Mouse (Mus musculus) forebrain, embryonic 11.5 days (tissue): ENCODE measurements around the gene Zrsr1. TPM values are rescaled to one million over a fixed set of nuclear protein-coding genes. Genes with fewer than 3 reads are reported as not detected.

ENCODE experiments used
- ATAC-seq: fragments of 200-750 bp; cut with Nextera tagmentation; replicated peaks from 2 replicates; pipeline ENCODE4 v1.8.0; 2017; ENCODE audit warnings: moderate TSS enrichment; ENCODE audit not compliant: low FRiP score
- DNase-seq: peaks from one replicate; pipeline ENCODE4 v3.0.0-alpha.2; 2017; ENCODE audit warnings: low spot score
- H3K27ac ChIP-seq: fragments of 300-500 bp; sonication (generic); 2 replicates; pipeline ENCODE4 v1.5.1; 2014; ENCODE audit warnings: low read depth, low read length
- H3K27me3 ChIP-seq: fragments of 300-500 bp; sonication (generic); 2 replicates; pipeline ENCODE4 v1.6.1; 2014; ENCODE audit warnings: mild to moderate bottlenecking, low read length, mixed read lengths; ENCODE audit not compliant: control insufficient read depth, insufficient read depth
- H3K36me3 ChIP-seq: fragments of 300-500 bp; sonication (generic); 2 replicates; pipeline ENCODE4 v1.6.1; 2014; ENCODE audit warnings: mild to moderate bottlenecking, low read length, moderate library complexity, mixed read lengths; ENCODE audit not compliant: control insufficient read depth, insufficient read depth
- H3K4me1 ChIP-seq: fragments of 300-500 bp; sonication (generic); replicated peaks from 2 replicates; pipeline ENCODE4 v1.6.1; 2014; ENCODE audit warnings: low read length, mixed read lengths; ENCODE audit not compliant: control insufficient read depth, insufficient read depth
- H3K4me2 ChIP-seq: fragments of 300-500 bp; sonication (generic); 2 replicates; pipeline ENCODE4 v1.6.1; 2014; ENCODE audit warnings: low read depth, mild to moderate bottlenecking, low read length, moderate library complexity, mixed read lengths; ENCODE audit not compliant: severe bottlenecking
- H3K4me3 ChIP-seq: fragments of 300-500 bp; sonication (generic); 2 replicates; pipeline ENCODE4 v1.5.1; 2014; ENCODE audit warnings: low read depth, low read length
- H3K9ac ChIP-seq: fragments of 300-500 bp; sonication (generic); 2 replicates; pipeline ENCODE4 v1.6.1; 2014; ENCODE audit warnings: low read length
- H3K9me3 ChIP-seq: fragments of 300-500 bp; sonication (generic); 2 replicates; pipeline ENCODE4 v1.6.1; 2016; ENCODE audit warnings: low read length, mixed read lengths; ENCODE audit not compliant: control insufficient read depth
- WGBS: fragments of 180-500 bp; shearing (Covaris S2); extraction: QIAGEN DNeasy Blood & Tissue Kit; methylation state at CpG from one replicate; pipeline ENCODE4 v1.1.7; 2014; 5-methylcytosine and 5-hydroxymethylcytosine counted together
- polyA plus RNA-seq: library from polyadenylated mRNA; unstranded; fragments of >200 nt; fragmentation: Nextera tagmentation; extraction: Ambion mirVana; gene quantifications from 2 replicates; pipeline ENCODE4 v1.2.1, GENCODE M21; 2014

Gene Zrsr1
- polyA plus RNA-seq, 1 experiment from 2014 or later, result 3.7 TPM

DNA sequence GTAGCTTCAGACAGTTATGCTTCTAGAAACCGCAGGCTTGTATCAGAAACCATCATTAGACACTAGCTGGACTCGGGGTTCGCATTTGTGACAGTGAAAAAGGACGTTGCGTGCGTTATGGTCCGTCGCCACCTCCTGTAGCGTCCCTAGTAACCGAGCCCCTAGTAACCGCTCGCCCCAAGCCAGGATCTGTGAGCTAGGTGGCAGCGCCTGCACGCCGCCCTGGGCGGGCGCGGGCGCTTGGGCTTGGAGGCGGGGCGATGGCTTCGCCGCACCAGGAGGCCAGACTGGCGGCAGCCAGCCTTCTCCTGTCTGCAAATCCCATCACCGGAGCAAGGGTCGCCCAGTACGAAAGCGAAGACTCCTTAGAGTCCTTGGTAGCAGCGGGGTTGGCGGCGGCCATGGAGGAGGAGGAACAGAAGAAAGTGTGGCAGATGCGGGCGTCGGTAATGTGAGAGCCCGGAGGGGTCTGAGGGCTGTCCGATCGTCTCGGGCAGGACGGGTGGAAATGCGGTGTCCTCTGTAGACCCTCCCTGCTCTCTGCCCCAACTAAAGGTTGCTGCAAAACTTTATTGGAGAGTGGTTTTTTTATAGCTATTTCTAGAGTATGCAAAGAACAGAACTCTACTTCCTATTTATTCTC lies 36.5 kb downstream of the Zrsr1 start:
- Histone ChIP-seq H3K9me3 (no peaks in the 10 kb centered on the region), H3K4me1 (0 out of 2 replicates have a peak, but pooled peaks cover 3% of the 10 kb centered on the region), H3K4me3 (peak overlapping the region; percentile 50), H3K4me2 (peak overlapping the region; percentile 48), H3K36me3 (peaks cover 4% of the 10 kb centered on the region; the same call in 1 of the 2 replicates), H3K27ac (peak overlapping the region; percentile 83), H3K9ac (peak overlapping the region; percentile 70), H3K27me3 (no peaks in the 10 kb centered on the region)
- WGBS, result under 1% methylated on average over 40 of the region's 40 CpGs
- ATAC-seq (peak; percentile 97), DNase-seq (peak; percentile 91)

DNA sequence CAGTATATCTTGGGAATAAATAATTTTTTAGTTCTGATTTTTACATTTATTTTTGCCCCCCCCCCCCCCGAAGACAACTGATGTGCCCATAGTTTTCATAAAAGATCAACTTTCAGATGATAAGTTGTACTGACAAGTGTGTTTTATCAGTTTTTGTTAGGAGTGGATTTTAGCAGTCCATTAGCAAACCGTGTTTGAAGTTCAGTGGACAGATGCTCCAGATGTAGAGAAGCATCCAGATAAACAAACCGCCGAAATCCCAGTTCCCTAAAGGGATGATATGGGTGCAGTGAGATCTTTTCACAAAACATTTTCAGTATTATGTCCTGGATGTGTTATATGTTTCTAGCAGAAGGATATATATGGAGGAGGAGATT lies 37.0 kb downstream of the Zrsr1 start:
- Histone ChIP-seq H3K27ac (no peak overlapping the region), H3K4me2 (peak overlapping the region; percentile 48), H3K4me1 (0 out of 2 replicates have a peak, but pooled peaks cover 3% of the 10 kb centered on the region), H3K27me3 (no peaks in the 10 kb centered on the region), H3K36me3 (peaks cover 4% of the 10 kb centered on the region; the same call in 1 of the 2 replicates), H3K4me3 (peak overlapping the region; percentile 50), H3K9me3 (no peaks in the 10 kb centered on the region), H3K9ac (peak overlapping the region; percentile 70)
- DNase-seq (no peak), ATAC-seq (no peak)
- 47% methylated on average over 4 of the region's 4 CpGs for WGBS

- DNase-seq, result no peak
- ATAC-seq, result no peak
- H3K27ac ChIP-seq, result no peak overlapping the region
- WGBS, result 80% methylated on average over 1 of the region's 1 CpGs
- no peaks in the 10 kb centered on the region for H3K36me3 ChIP-seq
- H3K9ac ChIP-seq, result no peak overlapping the region
- no peak overlapping the region for H3K4me2 ChIP-seq
- no peaks in the 10 kb centered on the region for H3K4me1 ChIP-seq
- no peak overlapping the region for H3K4me3 ChIP-seq
- no peaks in the 10 kb centered on the region for H3K27me3 ChIP-seq
- H3K9me3 ChIP-seq, result no peaks in the 10 kb centered on the region
These were observed 41.3 kb downstream of the Zrsr1 start for GRCm38 (mm10) chr11:23013096-23013495.

GRCm38 (mm10) chr11:23013580-23014294 lies 41.9 kb downstream of the Zrsr1 start:
- DNase-seq (no peak), ATAC-seq (no peak)
- Histone ChIP-seq H3K4me3 (no peak overlapping the region), H3K9me3 (no peaks in the 10 kb centered on the region), H3K9ac (no peak overlapping the region), H3K4me1 (no peaks in the 10 kb centered on the region), H3K36me3 (no peaks in the 10 kb centered on the region), H3K27ac (no peak overlapping the region), H3K27me3 (no peaks in the 10 kb centered on the region), H3K4me2 (no peak overlapping the region)
- 88% methylated on average over 4 of the region's 4 CpGs for WGBS

- no peak for DNase-seq
- ATAC-seq, result no peak
- H3K36me3 ChIP-seq, result no peaks in the 10 kb centered on the region
- H3K4me3 ChIP-seq, result no peak overlapping the region
- 76% methylated on average over 6 of the region's 6 CpGs for WGBS
- no peak overlapping the region for H3K27ac ChIP-seq
- no peak overlapping the region for H3K4me2 ChIP-seq
- no peaks in the 10 kb centered on the region for H3K27me3 ChIP-seq
- H3K9me3 ChIP-seq, result no peaks in the 10 kb centered on the region
- H3K9ac ChIP-seq, result no peak overlapping the region
- H3K4me1 ChIP-seq, result no peaks in the 10 kb centered on the region
These were observed 43.2 kb downstream of the Zrsr1 start for GRCm38 (mm10) chr11:23014996-23015395.

DNA sequence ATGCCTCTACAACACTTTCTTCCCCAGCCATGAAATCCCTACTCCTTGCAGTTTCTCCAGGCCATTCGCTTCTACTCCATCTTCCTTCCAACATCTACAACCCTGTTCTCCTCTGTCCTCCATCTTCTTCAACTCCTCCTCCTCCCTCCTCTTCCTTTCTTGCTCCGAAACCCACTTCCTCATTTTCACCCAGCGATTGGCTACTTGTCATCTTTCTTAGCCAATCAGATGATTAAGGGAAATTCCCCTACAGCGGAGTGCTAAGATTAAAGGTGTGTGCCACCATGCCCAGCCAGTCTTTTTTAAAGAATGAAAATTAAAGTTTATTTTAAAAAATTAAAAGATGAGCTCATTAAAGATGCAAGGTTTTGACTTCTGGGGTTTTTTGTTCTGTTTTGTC lies 46.1 kb downstream of the Zrsr1 start:
- H3K27ac ChIP-seq, result no peak overlapping the region
- ATAC-seq (no peak), DNase-seq (no peak)
- H3K4me3 ChIP-seq, result no peak overlapping the region
- no peak overlapping the region for H3K9ac ChIP-seq
- H3K4me2 ChIP-seq, result no peak overlapping the region
- whole genome bisulfite sequencing, result 93% methylated on average over 4 of the region's 4 CpGs
- no peaks in the 10 kb centered on the region for H3K27me3 ChIP-seq
- no peaks in the 10 kb centered on the region for H3K36me3 ChIP-seq
- H3K9me3 ChIP-seq, result no peaks in the 10 kb centered on the region
- H3K4me1 ChIP-seq, result no peaks in the 10 kb centered on the region

GRCm38 (mm10) chr11:23020116-23020770 lies 48.4 kb downstream of the Zrsr1 start:
- WGBS, result 72% methylated on average over 24 of the region's 24 CpGs
- ATAC-seq, result no peak

GRCm38 (mm10) chr11:23020841-23021240 lies 49.0 kb downstream of the Zrsr1 start:
- Histone ChIP-seq H3K27me3 (no peaks in the 10 kb centered on the region), H3K4me1 (no peaks in the 10 kb centered on the region), H3K27ac (no peak overlapping the region), H3K36me3 (no peaks in the 10 kb centered on the region), H3K9ac (no peak overlapping the region), H3K4me3 (no peak overlapping the region), H3K9me3 (no peaks in the 10 kb centered on the region), H3K4me2 (no peak overlapping the region)
- WGBS, result 95% methylated on average over 14 of the region's 14 CpGs
- DNase-seq (no peak), ATAC-seq (no peak)

More at GRCm38 (mm10) chr11:23020116-23020770, 48.4 kb downstream of the Zrsr1 start:
- Histone ChIP-seq H3K4me2 (no peak overlapping the region), H3K27ac (no peak overlapping the region), H3K4me1 (no peaks in the 10 kb centered on the region), H3K4me3 (no peak overlapping the region), H3K36me3 (no peaks in the 10 kb centered on the region), H3K9me3 (no peaks in the 10 kb centered on the region), H3K9ac (no peak overlapping the region), H3K27me3 (no peaks in the 10 kb centered on the region)
- no peak for DNase-seq
